Mouse (Mus musculus): ENCODE results near the gene Nfkbil1. TPM values are rescaled to one million over a fixed set of nuclear protein-coding genes. Genes with fewer than 3 reads are reported as not detected.

Gene Nfkbil1
- polyA plus RNA-seq (2012; rRNA removed), result 34.2 and 41.3 TPM in 2 replicates

GRCm38 (mm10) chr17:35235614-35236389 is at the start of gene Nfkbil1:
Gene Nfkbil1 (minus strand): TSS chr17:35235792.
- TF ChIP-seq CTCF (IDR thresholded peaks at IDR 0.05; ENCODE audit: borderline replicate concordance, control insufficient read depth, extremely low read depth, insufficient read depth, low read length, poor library complexity) (0 out of 2 replicates have a peak, but pooled peaks have one; percentile 16), POLR2A (IDR thresholded peaks at IDR 0.05; ENCODE audit: control insufficient read depth, extremely low read depth, insufficient read depth, low read length, poor library complexity) (peak; percentile 90)
- WGBS, result under 1% methylated on average over 35 of the region's 35 CpGs
- Histone ChIP-seq H3K27me3 (ENCODE audit: control insufficient read depth, insufficient read depth, low read length) (no peaks in the 10 kb centered on the region), H3K4me3 (ENCODE audit: control insufficient read depth, insufficient read depth, low read length) (peak within 1 kb of the TSS; percentile 82), H3K27ac (ENCODE audit: control insufficient read depth, insufficient read depth, low read length) (peak within 1 kb of the TSS; percentile 91), H3K36me3 (ENCODE audit: control insufficient read depth, insufficient read depth, low read length) (no peaks in the 10 kb centered on the region), H3K4me1 (replicated peaks; ENCODE audit: control insufficient read depth, insufficient read depth, low read length) (peaks cover 35% of the 10 kb centered on the region)
- DNase-seq, result peak; percentile 86

DNA sequence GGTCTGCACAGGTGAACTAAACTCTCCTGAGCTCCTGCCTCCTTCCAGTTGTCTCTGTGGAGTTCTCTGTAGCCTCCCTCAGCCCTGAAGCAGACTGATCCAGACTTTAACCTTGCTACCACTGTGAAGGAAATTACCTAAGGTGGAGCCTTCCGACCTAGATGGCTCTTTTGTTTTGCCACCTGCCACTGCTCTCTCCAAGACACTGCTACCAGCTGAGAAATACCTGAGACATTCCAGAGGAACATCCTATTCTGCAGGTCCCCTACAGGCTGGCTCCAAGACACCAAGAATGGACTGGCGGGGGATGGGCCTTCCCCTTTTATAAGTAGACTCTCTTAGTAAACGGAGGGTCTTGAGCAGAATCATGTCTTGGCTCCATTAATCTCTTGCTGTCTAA is 44.7 kb upstream of the Nfkbil1 start:
- H3K4me3 ChIP-seq (ENCODE audit: control insufficient read depth, insufficient read depth, low read length), result no peak overlapping the region
- no peaks in the 10 kb centered on the region for H3K36me3 ChIP-seq (ENCODE audit: control insufficient read depth, insufficient read depth, low read length)
- DNase-seq, result no peak
- peaks cover 2% of the 10 kb centered on the region; the same call in 1 of the 2 replicates for H3K27me3 ChIP-seq (ENCODE audit: control insufficient read depth, insufficient read depth, low read length)
- 85% methylated on average over 3 of the region's 3 CpGs for WGBS
- H3K27ac ChIP-seq (ENCODE audit: control insufficient read depth, insufficient read depth, low read length), result no peak overlapping the region
- H3K4me1 ChIP-seq (replicated peaks; ENCODE audit: control insufficient read depth, insufficient read depth, low read length), result no peaks in the 10 kb centered on the region
- TF ChIP-seq POLR2A (IDR thresholded peaks at IDR 0.05; ENCODE audit: control insufficient read depth, extremely low read depth, insufficient read depth, low read length, poor library complexity) (no peak), CTCF (IDR thresholded peaks at IDR 0.05; ENCODE audit: borderline replicate concordance, control insufficient read depth, extremely low read depth, insufficient read depth, low read length, poor library complexity) (no peak)

DNA sequence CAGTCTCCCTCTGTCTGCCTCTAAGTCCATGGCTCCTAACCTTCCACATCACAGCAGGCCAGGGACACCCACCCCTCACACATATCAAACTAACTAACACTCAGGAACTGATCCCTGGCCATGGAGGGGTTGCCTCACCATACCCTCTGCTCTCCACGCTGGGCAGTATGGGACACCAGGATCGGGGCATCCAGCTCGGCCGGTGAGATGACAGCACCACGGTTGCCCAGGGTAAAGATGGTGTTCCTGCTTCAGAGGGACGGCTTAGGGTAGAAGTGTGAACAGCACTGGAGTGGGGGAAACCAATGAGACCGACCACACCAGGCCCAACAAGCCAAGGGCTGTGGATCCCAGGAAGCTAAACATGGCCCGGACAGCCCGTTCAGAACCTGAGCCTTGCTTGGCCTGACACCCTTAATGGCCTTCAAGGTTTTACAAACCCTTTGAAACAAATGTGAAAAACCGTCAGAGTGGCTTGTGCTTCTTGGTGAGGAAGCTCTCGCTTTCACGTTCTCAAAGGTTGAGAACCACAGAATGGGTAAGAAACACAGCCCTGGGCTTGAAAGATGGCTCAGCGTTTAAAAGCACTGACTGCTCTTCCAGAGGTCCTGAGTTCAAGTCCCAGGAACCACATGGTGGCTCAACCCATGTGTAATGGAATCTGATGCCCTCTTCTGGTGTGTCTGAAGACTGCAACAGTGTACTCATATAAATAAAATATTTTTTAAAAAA is 43.5 kb upstream of the Nfkbil1 start:
- Histone ChIP-seq H3K36me3 (ENCODE audit: control insufficient read depth, insufficient read depth, low read length) (no peaks in the 10 kb centered on the region), H3K27ac (ENCODE audit: control insufficient read depth, insufficient read depth, low read length) (no peak overlapping the region), H3K4me1 (replicated peaks; ENCODE audit: control insufficient read depth, insufficient read depth, low read length) (peaks cover 3% of the 10 kb centered on the region; the same call in 1 of the 2 replicates), H3K27me3 (ENCODE audit: control insufficient read depth, insufficient read depth, low read length) (peaks cover 2% of the 10 kb centered on the region; the same call in 1 of the 2 replicates), H3K4me3 (ENCODE audit: control insufficient read depth, insufficient read depth, low read length) (no peak overlapping the region)
- whole genome bisulfite sequencing, result 91% methylated on average over 13 of the region's 13 CpGs
- DNase-seq, result no peak
- TF ChIP-seq CTCF (IDR thresholded peaks at IDR 0.05; ENCODE audit: borderline replicate concordance, control insufficient read depth, extremely low read depth, insufficient read depth, low read length, poor library complexity), result no peak
- TF ChIP-seq POLR2A (IDR thresholded peaks at IDR 0.05; ENCODE audit: control insufficient read depth, extremely low read depth, insufficient read depth, low read length, poor library complexity), result no peak

DNA sequence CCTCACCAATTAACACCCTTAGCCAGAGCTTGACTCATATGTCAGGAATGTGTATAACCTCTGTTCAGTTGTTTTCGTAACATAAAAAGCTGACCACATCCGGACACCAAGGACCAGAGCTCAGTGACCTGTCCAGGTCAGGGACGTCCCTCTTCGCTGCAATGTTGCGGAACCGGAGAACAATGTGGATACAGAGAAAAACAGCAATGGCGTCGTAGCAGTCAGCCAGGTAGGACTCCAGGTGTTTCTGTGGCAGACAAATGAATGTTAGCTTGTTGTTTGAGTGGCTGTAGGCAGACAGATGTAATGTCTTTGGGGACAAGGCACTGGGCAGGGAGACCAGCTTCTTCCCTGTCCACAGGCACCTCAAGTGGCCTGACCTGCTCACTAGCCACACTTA is 42.5 kb upstream of the Nfkbil1 start:
- H3K27ac ChIP-seq (ENCODE audit: control insufficient read depth, insufficient read depth, low read length), result no peak overlapping the region
- no peak for TF ChIP-seq CTCF (IDR thresholded peaks at IDR 0.05; ENCODE audit: borderline replicate concordance, control insufficient read depth, extremely low read depth, insufficient read depth, low read length, poor library complexity)
- TF ChIP-seq POLR2A (IDR thresholded peaks at IDR 0.05; ENCODE audit: control insufficient read depth, extremely low read depth, insufficient read depth, low read length, poor library complexity), result no peak
- WGBS, result 81% methylated on average over 8 of the region's 8 CpGs
- no peak overlapping the region for H3K4me3 ChIP-seq (ENCODE audit: control insufficient read depth, insufficient read depth, low read length)
- DNase-seq, result no peak
- peaks cover 2% of the 10 kb centered on the region; the same call in 1 of the 2 replicates for H3K27me3 ChIP-seq (ENCODE audit: control insufficient read depth, insufficient read depth, low read length)
- peaks cover 3% of the 10 kb centered on the region; the same call in 1 of the 2 replicates for H3K4me1 ChIP-seq (replicated peaks; ENCODE audit: control insufficient read depth, insufficient read depth, low read length)
- no peaks in the 10 kb centered on the region for H3K36me3 ChIP-seq (ENCODE audit: control insufficient read depth, insufficient read depth, low read length)

GRCm38 (mm10) chr17:35276304-35276864 is 40.8 kb upstream of the Nfkbil1 start:
- 39% methylated on average over 13 of the region's 13 CpGs for WGBS
- peaks cover 3% of the 10 kb centered on the region; the same call in 1 of the 2 replicates for H3K4me1 ChIP-seq (replicated peaks; ENCODE audit: control insufficient read depth, insufficient read depth, low read length)
- H3K4me3 ChIP-seq (ENCODE audit: control insufficient read depth, insufficient read depth, low read length), result no peak overlapping the region
- peaks cover 2% of the 10 kb centered on the region; the same call in 1 of the 2 replicates for H3K27me3 ChIP-seq (ENCODE audit: control insufficient read depth, insufficient read depth, low read length)
- H3K27ac ChIP-seq (ENCODE audit: control insufficient read depth, insufficient read depth, low read length), result no peak overlapping the region
- DNase-seq, result no peak
- H3K36me3 ChIP-seq (ENCODE audit: control insufficient read depth, insufficient read depth, low read length), result no peaks in the 10 kb centered on the region
- TF ChIP-seq POLR2A (IDR thresholded peaks at IDR 0.05; ENCODE audit: control insufficient read depth, extremely low read depth, insufficient read depth, low read length, poor library complexity), result no peak
- TF ChIP-seq CTCF (IDR thresholded peaks at IDR 0.05; ENCODE audit: borderline replicate concordance, control insufficient read depth, extremely low read depth, insufficient read depth, low read length, poor library complexity), result no peak

DNA sequence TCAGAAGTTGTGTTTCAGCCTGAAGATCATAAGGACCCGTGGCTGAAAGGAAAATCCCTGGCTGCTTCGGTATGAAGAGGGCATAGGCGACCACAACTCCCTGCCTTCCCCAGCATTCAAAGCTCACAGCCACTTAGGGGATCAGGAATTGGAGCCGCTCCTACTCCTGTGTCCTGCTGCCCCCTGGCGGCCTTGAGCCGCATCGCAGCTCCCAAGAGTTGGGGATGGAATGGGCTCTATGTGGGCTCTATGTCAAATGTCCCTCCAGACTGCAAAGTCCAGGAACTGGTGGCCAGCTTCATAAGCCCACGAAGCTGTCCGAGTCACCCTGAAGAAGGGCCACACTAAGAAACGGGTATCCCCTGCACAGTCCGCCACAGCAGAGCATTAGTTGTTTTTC is 39.2 kb upstream of the Nfkbil1 start:
- peaks cover 3% of the 10 kb centered on the region; the same call in 1 of the 2 replicates for H3K4me1 ChIP-seq (replicated peaks; ENCODE audit: control insufficient read depth, insufficient read depth, low read length)
- peak; percentile 89 for DNase-seq
- H3K4me3 ChIP-seq (ENCODE audit: control insufficient read depth, insufficient read depth, low read length), result no peak overlapping the region
- no peak for TF ChIP-seq POLR2A (IDR thresholded peaks at IDR 0.05; ENCODE audit: control insufficient read depth, extremely low read depth, insufficient read depth, low read length, poor library complexity)
- peak; percentile 93 for TF ChIP-seq CTCF (IDR thresholded peaks at IDR 0.05; ENCODE audit: borderline replicate concordance, control insufficient read depth, extremely low read depth, insufficient read depth, low read length, poor library complexity)
- H3K27me3 ChIP-seq (ENCODE audit: control insufficient read depth, insufficient read depth, low read length), result peaks cover 2% of the 10 kb centered on the region; the same call in 1 of the 2 replicates
- 5% methylated on average over 11 of the region's 11 CpGs for WGBS
- no peaks in the 10 kb centered on the region for H3K36me3 ChIP-seq (ENCODE audit: control insufficient read depth, insufficient read depth, low read length)
- no peak overlapping the region for H3K27ac ChIP-seq (ENCODE audit: control insufficient read depth, insufficient read depth, low read length)

Measured in thymus, adult 2 months (tissue).